Mouse (Mus musculus): ENCODE results near the gene Lins1.

The Lins1 gene

DNA sequence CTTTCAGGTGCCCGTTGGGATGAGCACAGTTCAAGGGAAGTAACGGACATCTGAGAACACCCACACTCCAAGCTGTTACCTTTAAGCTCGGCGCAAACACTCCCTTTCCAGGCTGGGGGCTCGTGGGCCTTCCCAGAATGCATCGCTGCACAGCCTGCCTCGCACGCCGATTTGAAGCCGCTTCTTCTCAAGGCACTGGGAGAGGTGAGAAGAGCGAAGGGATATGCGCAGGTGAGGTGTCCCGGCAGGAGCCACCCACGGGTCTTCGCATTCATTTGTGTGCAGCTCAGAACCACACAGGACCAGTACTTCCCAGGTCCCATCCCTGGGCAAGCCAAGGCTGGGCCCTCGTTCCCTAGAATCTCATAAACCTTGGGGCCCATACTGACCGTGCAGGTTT lies 43.7 kb downstream of the Lins1 start:
- DNase-seq (ENCODE audit: low read depth, low spot score): no peak

DNA sequence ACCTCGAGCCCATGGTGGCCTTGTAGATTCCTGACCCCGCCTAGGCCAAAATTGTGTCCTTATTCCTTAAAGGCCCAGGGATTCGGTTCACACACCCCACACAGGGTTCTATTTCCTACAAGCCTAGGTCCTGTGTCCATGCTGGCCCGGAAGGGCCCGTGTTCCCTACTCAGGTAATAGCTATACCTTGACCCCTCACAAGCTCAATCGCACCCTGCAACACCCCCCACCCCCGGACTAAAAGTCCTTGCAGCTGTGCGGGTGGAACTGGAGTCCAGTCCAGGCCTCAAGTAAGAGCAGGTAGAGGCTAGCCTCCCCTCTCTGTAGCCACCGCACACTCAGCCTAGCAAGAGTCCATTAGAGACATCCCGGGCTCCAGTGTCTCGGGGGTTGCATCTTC lies 44.2 kb downstream of the Lins1 start:
- no peak for DNase-seq (ENCODE audit: low read depth, low spot score)

DNA sequence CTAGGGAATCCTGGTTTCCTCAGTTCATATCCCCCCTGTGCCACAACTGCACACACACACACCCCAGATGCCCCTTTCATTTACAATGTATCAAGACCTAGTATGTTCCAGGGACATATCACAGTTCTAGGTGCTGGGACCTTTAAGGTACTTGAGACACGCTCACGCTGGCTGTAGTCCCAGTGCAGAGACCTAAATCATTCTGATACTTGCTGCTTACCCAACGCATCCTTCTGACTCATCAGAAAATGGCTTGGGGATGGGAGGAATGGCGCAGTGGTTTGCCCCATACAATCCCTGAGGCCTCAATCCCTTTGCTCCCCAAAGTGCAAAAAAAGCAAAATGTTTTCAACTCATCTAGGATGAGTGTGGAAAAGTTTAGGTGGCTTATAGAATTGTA lies 44.8 kb downstream of the Lins1 start:
- no peak for DNase-seq (ENCODE audit: low read depth, low spot score)

DNA sequence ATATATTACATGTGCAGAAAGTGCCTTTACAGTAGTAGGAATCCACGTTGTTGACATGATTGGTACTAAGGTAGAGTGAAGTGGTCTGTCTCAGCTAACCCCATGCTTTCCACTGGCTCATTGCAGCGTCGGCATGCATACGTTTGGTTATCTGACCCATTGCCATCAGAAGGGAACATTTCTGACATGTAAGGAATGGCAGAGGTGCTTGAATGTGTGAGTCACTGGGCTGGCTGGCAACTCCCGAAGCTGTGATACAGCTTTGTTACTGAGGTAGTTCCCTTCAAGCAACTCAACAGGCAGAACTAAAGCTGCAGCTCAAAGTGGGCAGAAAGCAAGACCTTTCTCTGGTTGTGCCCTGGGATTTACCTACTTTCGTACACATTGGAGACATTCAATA lies 45.3 kb downstream of the Lins1 start:
- no peak for DNase-seq (ENCODE audit: low read depth, low spot score)

DNA sequence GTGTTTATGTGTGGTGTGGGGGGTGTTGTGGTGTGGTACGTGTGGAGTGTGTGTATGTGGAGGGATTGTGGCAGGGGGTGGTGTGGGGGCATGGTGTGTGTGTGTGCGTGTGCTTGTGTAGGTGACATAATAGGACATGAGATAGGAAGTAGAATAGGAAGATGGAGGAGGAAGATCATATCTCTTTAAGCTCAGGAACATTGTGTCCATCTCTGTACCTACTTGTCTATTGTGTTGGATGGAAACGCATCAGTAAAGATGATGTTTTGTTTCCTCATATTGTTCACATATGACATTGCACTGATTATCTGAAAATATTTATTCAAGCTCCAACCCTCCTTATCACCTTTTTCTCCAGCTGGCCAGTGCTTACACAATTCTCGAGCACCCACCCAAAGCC lies 47.7 kb downstream of the Lins1 start:
- DNase-seq (ENCODE audit: low read depth, low spot score): no peak

DNA sequence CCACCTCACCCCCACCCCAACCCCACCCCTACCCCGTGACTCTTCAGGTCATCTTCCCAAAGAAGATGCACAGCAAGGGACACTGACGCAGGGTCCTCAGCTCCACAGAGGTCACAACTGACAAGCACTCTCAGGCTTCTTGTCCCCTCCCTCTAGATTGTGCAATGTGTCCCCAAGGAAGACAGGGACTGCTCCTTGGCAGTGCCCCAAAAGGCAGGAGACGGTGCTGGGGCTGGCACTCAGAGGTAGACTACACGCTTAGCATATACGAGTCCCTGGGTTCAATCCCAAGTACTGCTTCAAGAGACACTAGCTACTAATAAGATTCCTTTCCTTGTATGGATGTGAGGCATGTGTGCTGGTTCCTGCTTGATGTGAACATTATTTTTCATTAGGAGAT lies 51.3 kb downstream of the Lins1 start:
- DNase-seq (ENCODE audit: low read depth, low spot score): no peak

DNA sequence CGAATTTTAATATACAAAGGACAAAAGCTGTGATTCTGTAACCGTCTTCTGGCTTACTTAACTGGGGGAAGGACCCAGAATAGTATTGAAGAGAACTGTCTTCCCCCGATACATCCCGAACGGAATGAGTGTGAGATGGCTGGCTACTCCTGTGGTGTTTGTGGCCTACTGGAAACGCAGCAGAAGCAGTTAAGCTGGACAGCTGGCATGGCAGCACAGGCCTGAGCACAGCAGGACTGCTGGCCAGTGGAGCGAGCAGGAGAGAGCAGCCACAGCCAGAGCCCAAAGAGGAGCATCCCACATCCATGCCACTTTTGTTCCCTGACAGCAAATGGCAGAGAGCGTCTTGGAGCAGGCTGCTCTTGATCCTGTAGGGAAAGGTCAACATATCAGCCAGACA lies 51.7 kb downstream of the Lins1 start:
- no peak for DNase-seq (ENCODE audit: low read depth, low spot score)

DNA sequence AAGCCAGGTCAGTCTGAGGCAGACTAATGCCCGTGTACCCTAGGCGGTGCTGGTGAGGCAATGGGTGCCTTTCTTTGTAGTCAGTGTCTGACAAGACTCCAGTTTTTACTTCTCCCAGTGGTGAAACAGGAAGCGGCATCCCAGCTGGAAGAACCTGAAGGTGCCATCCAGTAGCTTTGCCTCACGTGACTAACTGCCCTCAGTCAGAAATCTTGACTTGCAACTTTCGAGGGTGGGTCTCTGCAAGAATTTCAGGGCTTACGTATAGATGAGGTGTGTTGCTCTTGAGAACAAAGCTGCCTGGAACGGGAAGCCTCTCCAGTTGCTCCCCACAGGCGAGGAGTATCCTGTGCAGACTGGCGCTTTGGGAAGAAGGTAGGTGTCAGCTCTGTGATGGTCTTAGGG lies 53.7 kb downstream of the Lins1 start, which contains the start of gene Cers3:
Gene Cers3, plus strand, starts transcription at position 128 of the 405 bp plus-strand sequence.
- DNase-seq (ENCODE audit: low read depth, low spot score): no peak

DNA sequence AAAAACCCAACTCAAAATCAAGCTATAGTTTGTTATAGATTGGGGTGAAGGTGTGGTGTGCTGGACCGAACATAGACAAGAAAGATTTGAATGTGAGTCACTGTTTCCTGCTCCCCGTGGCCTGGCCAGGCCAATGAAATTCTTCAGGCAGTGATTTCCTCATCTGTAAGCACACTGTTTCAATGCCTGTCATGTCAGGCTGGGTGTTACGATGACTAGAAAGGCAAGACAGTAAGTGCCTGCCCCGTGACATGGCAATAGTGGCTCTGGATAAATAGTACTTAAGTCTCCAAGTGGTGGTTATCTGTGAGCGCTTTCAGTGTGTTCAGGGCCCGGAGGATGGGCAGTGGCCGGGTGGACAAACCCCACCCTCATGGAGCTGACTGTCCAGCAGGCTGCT lies 57.3 kb downstream of the Lins1 start:
- no peak for DNase-seq (ENCODE audit: low read depth, low spot score)

DNA sequence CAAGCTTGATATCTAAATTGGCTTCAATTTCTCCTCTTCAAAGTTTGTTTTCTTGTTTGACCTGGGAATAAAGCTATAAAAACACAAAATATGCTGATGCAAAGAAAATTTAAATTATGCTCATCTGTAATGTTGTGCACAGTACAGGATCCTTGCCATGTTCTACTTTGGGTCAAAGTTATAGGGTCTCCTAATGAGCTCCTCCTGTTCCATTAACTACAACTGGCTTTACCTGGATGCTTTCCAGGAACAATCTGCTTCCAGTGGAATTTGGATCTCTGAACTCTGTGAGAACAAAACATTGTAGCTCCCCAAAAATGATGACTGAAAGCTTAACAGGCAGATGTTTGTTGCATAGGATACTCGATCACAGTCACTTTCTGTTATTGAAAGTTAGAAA lies 60.3 kb downstream of the Lins1 start:
- DNase-seq (ENCODE audit: low read depth, low spot score): no peak

DNA sequence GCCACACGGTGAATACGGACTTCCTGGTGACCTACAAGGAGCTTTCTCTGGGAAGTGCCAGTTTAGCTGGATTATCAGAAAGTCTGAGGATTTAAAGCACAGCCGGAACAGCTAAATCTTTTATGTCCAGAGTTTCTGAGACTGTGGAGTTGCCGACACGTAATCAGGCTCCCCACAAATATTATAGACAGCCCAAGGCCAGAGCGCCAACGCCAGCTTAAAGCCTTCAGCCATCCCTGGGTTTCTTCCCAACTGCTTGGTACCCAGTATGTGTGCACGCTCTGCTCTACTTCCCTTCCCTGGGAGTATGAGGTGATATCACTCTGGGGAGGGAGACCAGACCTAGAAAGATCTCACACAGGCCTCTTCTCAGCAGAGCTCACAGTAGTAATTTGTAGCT lies 64.1 kb downstream of the Lins1 start:
- DNase-seq (ENCODE audit: low read depth, low spot score): no peak

DNA sequence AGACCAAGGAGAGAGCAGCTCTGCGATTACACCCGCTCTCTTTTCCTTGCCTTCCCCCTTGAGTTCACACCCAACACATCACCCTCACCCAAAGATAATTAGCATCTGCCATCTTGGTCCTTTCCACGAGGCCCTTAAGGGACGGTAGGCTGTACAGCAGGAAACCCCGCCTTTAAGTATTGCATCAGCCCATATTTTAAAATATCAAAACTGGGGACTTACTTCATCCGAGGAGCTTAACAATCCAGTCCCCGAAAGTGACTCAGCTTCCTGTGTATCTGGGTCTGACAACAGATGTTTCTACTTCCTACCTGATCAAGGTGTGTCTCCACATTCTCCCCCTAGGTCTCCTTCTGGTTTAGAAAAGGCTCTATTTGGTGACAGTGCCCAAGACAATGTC lies 65.9 kb downstream of the Lins1 start:
- DNase-seq (ENCODE audit: low read depth, low spot score): no peak
